Mouse (Mus musculus) liver, embryonic 14.5 days (tissue): ENCODE data around the gene Ckap2l. TPM values are rescaled to one million over a fixed set of nuclear protein-coding genes. Genes with fewer than 3 reads are reported as not detected.

Experiments used
- ATAC-seq: fragments of 200-750 bp; cut with Nextera tagmentation; 2 replicates; pipeline ENCODE4 v1.8.0; 2017; ENCODE audit warnings: moderate number of reproducible peaks, mild to moderate bottlenecking, moderate library complexity; ENCODE audit not compliant: insufficient read depth
- DNase-seq, 3 experiments: peaks; one replicate each; pipeline ENCODE4 v3.0.0-alpha.2; 2012 to 2013; ENCODE audit warnings: low read depth in 3 of 3, low spot score in 3 of 3
- H3K27ac ChIP-seq: fragments of 300-500 bp; sonication (generic); 2 replicates; pipeline ENCODE4 v1.5.1; 2014; ENCODE audit warnings: moderate library complexity, mild to moderate bottlenecking, control low read depth, inconsistent platforms
- H3K27me3 ChIP-seq: fragments of 300-500 bp; sonication (generic); 2 replicates; pipeline ENCODE4 v1.6.1; 2014; ENCODE audit warnings: mild to moderate bottlenecking, low read length, moderate library complexity; ENCODE audit not compliant: control insufficient read depth, insufficient read depth
- H3K36me3 ChIP-seq: fragments of 300-500 bp; sonication (generic); replicated peaks from 2 replicates; pipeline ENCODE4 v1.6.1; 2014; ENCODE audit warnings: low read depth; ENCODE audit not compliant: control insufficient read depth, insufficient read depth
- H3K4me1 ChIP-seq, 2 experiments: fragments of 200-500 bp in 1 of 2; fragments of 300-500 bp in 1 of 2; sonication (generic) in 1 of 2; replicated peaks; 2 replicates each; pipeline ENCODE4 v1.6.1; 2012 to 2014; ENCODE audit warnings: antibody characterized with exemption in 1 of 2, inconsistent platforms in 1 of 2, low read length in 1 of 2; ENCODE audit not compliant: control insufficient read depth in 2 of 2, insufficient read depth in 2 of 2
- H3K4me2 ChIP-seq: fragments of 300-500 bp; sonication (generic); 2 replicates; pipeline ENCODE4 v1.6.1; 2014; ENCODE audit warnings: low read depth, mild to moderate bottlenecking, control low read depth, moderate library complexity
- H3K4me3 ChIP-seq, 2 experiments: fragments of 200-500 bp in 1 of 2; fragments of 300-500 bp in 1 of 2; sonication (generic) in 1 of 2; 2 replicates each; pipeline ENCODE4 v1.5.1; 2012 to 2014; ENCODE audit warnings: low read depth in 2 of 2, low read length in 2 of 2, mild to moderate bottlenecking in 2 of 2, control low read depth in 1 of 2, inconsistent platforms in 1 of 2, moderate library complexity in 1 of 2; ENCODE audit not compliant: insufficient read depth in 1 of 2
- H3K9ac ChIP-seq: fragments of 300-500 bp; sonication (generic); replicated peaks from 2 replicates; pipeline ENCODE4 v1.6.1; 2014; ENCODE audit warnings: mild to moderate bottlenecking, control low read depth, moderate library complexity
- H3K9me3 ChIP-seq: fragments of 300-500 bp; sonication (generic); 2 replicates; pipeline ENCODE4 v1.6.1; 2016; ENCODE audit warnings: low read length, mixed read lengths; ENCODE audit not compliant: control insufficient read depth
- CTCF ChIP-seq: IDR thresholded peaks from 2 replicates; pipeline ENCODE4 v1.5.1; 2016; ENCODE audit warnings: antibody characterized with exemption, low read depth, control low read depth
- EP300 ChIP-seq: IDR thresholded peaks from 2 replicates; pipeline ENCODE4 v1.6.1; 2016; ENCODE audit warnings: antibody characterized with exemption, low read depth
- WGBS: fragments of 180-500 bp; shearing (Covaris S2); extraction: QIAGEN DNeasy Blood & Tissue Kit; methylation state at CpG from one replicate; pipeline ENCODE4 v1.1.7; 2014; ENCODE audit not compliant: insufficient replicate concordance; 5-methylcytosine and 5-hydroxymethylcytosine counted together
- polyA plus RNA-seq, 2 experiments: library from polyadenylated mRNA; depleted of rRNA in 1 of 2; stranded (reverse) in 1 of 2; unstranded in 1 of 2; fragments of >200 nt; fragmentation: Nextera tagmentation in 1 of 2; extraction: Ambion mirVana in 1 of 2; gene quantifications; 2 replicates each; pipeline versions ENCODE4 v1.2.1 to v1.2.3; 2012 to 2014

Gene Ckap2l
- polyA plus RNA-seq, 2 experiments, result 11.0 to 39.3 TPM

DNA sequence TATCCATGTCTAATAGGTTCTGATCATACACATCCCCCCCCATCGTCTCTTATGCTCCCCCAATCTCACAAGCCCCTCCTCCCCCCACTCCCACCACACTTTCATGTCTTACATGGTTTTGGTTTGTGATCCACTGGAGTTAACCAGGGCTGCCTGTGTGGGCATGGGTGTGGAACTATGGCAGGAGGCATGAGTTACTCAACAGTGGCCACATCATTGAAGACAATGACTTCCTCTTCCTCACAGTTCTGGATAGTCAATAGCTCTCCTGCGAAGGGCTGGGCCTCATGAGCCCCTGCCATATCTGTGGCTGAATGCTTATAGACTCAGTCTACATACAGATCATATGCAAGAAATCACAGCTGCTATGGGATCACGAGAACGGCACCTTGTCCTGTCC is 31.2 kb upstream of the Ckap2l start:
- Histone ChIP-seq H3K4me1 (peaks cover 0 to 5% of the 10 kb centered on the region in 2 experiments; a peak in 1 of 4 replicates), H3K4me2 (no peak overlapping the region), H3K9me3 (no peaks in the 10 kb centered on the region), H3K27me3 (no peaks in the 10 kb centered on the region), H3K9ac (no peak overlapping the region), H3K36me3 (no peaks in the 10 kb centered on the region), H3K27ac (no peak overlapping the region), H3K4me3 (no peak overlapping the region)
- ATAC-seq, result no peak
- 56% methylated on average over 4 of the region's 4 CpGs for WGBS
- no peak for DNase-seq
- TF ChIP-seq EP300 (no peak), CTCF (no peak)

GRCm38 (mm10) chr2:129324216-129324615 is 27.2 kb upstream of the Ckap2l start:
- Histone ChIP-seq H3K9ac (no peak overlapping the region), H3K27ac (no peak overlapping the region), H3K4me3 (no peak overlapping the region), H3K4me1 (no peaks in the 10 kb centered on the region), H3K27me3 (no peaks in the 10 kb centered on the region), H3K9me3 (no peaks in the 10 kb centered on the region), H3K36me3 (no peaks in the 10 kb centered on the region), H3K4me2 (no peak overlapping the region)
- ATAC-seq (no peak), DNase-seq (no peak)
- 57% methylated on average over 3 of the region's 3 CpGs for WGBS
- TF ChIP-seq CTCF (no peak), EP300 (no peak)

DNA sequence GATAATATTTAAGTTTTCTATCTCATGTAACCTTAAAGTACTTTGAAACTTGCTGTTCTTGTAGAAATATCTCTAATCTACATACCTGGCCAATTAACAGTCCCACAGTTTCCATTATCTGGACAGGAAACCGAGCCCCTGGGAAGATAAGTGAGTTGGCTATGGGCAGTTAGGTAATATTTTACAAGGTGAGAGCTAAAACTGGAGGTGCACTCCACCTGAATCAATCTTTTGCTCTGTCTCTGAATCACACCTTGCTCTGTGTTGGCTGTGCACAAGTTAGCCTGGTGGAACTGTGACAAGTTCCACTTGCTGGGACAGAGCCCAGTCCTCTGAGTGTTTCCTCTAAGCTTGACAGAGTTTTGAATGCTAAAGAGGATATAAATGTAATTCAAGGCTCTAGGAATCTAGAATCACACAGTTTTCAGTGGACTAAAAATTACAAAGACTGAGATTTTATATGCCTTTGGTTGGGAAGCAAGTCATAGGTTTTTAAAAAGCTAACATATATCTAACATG is 25.2 kb upstream of the Ckap2l start:
- Histone ChIP-seq H3K4me2 (no peak overlapping the region), H3K36me3 (no peaks in the 10 kb centered on the region), H3K27ac (no peak overlapping the region), H3K9me3 (no peaks in the 10 kb centered on the region), H3K4me1 (no peaks in the 10 kb centered on the region), H3K9ac (no peak overlapping the region), H3K4me3 (no peak overlapping the region), H3K27me3 (no peaks in the 10 kb centered on the region)
- 32% methylated on average over 1 of the region's 1 CpGs for WGBS
- TF ChIP-seq CTCF (no peak), EP300 (no peak)
- DNase-seq, result no peak
- no peak for ATAC-seq

GRCm38 (mm10) chr2:129320033-129320605 is 23.1 kb upstream of the Ckap2l start:
- Histone ChIP-seq H3K4me3 (no peak overlapping the region), H3K27ac (no peak overlapping the region), H3K36me3 (no peaks in the 10 kb centered on the region), H3K9me3 (no peaks in the 10 kb centered on the region), H3K4me1 (no peaks in the 10 kb centered on the region), H3K27me3 (no peaks in the 10 kb centered on the region), H3K9ac (no peak overlapping the region), H3K4me2 (no peak overlapping the region)
- ATAC-seq (no peak), DNase-seq (no peak)
- TF ChIP-seq CTCF (no peak), EP300 (no peak)
- 38% methylated on average over 8 of the region's 8 CpGs for WGBS

- WGBS, result 43% methylated on average over 4 of the region's 4 CpGs
- H3K9ac ChIP-seq, result no peak overlapping the region
- no peak for DNase-seq
- no peaks in the 10 kb centered on the region for H3K36me3 ChIP-seq
- no peaks in the 10 kb centered on the region for H3K27me3 ChIP-seq
- H3K4me2 ChIP-seq, result no peak overlapping the region
- H3K4me1 ChIP-seq, result no peaks in the 10 kb centered on the region
- H3K9me3 ChIP-seq, result no peaks in the 10 kb centered on the region
- H3K4me3 ChIP-seq, result no peak overlapping the region
- H3K27ac ChIP-seq, result no peak overlapping the region
- TF ChIP-seq EP300 (no peak), CTCF (no peak)
- ATAC-seq, result no peak
These were observed 18.8 kb upstream of the Ckap2l start for GRCm38 (mm10) chr2:129315831-129316230.
